Mouse (Mus musculus) testis, postnatal 14 days (tissue): Measurements from ENCODE around the gene Tssk2.

Experiments used
- DNase-seq: peaks from one replicate; pipeline ENCODE4 v3.0.0; 2021; ENCODE audit warnings: low spot score

Tssk2 gene

DNA sequence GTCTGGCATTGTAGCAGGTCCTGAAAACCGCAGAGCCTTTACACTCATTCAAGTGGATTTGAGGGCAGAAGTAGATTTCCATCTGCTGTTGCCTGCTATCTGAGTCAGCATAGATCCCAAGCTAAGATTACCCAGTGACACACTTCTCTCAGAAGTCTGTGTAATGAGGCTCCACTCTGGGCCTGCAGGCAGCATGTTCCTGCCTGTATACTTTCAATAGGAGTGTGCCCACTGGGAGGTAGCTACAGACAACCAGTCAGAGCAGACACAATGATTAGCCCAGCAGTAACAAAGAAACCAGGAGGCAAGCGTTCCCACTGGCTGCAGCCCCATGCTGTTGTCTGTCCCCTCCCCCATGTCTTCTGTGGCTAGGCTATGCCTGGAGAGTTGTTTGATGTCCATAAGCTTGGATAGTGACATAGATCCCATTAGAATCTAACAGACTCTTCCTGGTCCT lies 51.0 kb downstream of the Tssk2 start:
- no peak for DNase-seq
